Comparison of ENCODE assay signal across 8 mouse cellular contexts in genomic region chr9:96888742-96889344, GRCm38 (mm10). TPM values are rescaled to one million over a fixed set of nuclear protein-coding genes. Genes with fewer than 3 reads are reported as not detected.
DNase-seq lines count a peak whose midpoint lies in the region; ATAC-seq and TF ChIP-seq lines count a peak whose summit lies in the region.

No protein-coding gene starts in this region.

- WGBS in lung, adult 2 months = 2% methylated on average over 37 of the region's 37 CpGs
- WGBS in forebrain, embryonic 14.5 days = under 1% methylated on average over 37 of the region's 37 CpGs
- under 1% methylated on average over 36 of the region's 37 CpGs for WGBS in intestine, postnatal 0 days
- WGBS in lung, embryonic 15.5 days = 1% methylated on average over 37 of the region's 37 CpGs

- peak overlapping the region; percentile 53 for H3K27ac ChIP-seq in forebrain, embryonic 14.5 days (ENCODE audit: low read depth, low read length)
- H3K27ac ChIP-seq in intestine, postnatal 0 days (ENCODE audit: low read depth, low read length) = peak overlapping the region; percentile 80
- no peak overlapping the region for H3K27ac ChIP-seq in lung, embryonic 15.5 days

- H3K36me3 ChIP-seq in forebrain, embryonic 14.5 days (ENCODE audit: control insufficient read depth, insufficient read depth, low read length) = no peaks in the 10 kb centered on the region
- H3K36me3 ChIP-seq in intestine, postnatal 0 days (ENCODE audit: control insufficient read depth, insufficient read depth) = no peaks in the 10 kb centered on the region
- no peaks in the 10 kb centered on the region for H3K36me3 ChIP-seq in lung, embryonic 15.5 days

- peak; percentile 38 for ATAC-seq in forebrain, embryonic 14.5 days
- ATAC-seq in intestine, postnatal 0 days = peak; percentile 18; the same call in 1 of the 2 replicates
- ATAC-seq in lung, embryonic 15.5 days (ENCODE audit: borderline replicate concordance, extremely low read depth, low FRiP score, low TSS enrichment) = peak; percentile 41

- peak overlapping the region; percentile 93 for H3K4me2 ChIP-seq in forebrain, embryonic 14.5 days (ENCODE audit: low read length)
- peak overlapping the region; percentile 94 for H3K4me2 ChIP-seq in intestine, postnatal 0 days (replicated peaks; ENCODE audit: low read depth)
- peak overlapping the region; percentile 88 for H3K4me2 ChIP-seq in lung, embryonic 15.5 days

- no peak for TF ChIP-seq POLR2A in lung, adult 2 months (IDR thresholded peaks at IDR 0.05; ENCODE audit: borderline replicate concordance, extremely low read depth, low read depth, low read length)

- no peaks in the 10 kb centered on the region; the same call in 1 of the 2 replicates for H3K27me3 ChIP-seq in forebrain, embryonic 14.5 days (replicated peaks; ENCODE audit: control insufficient read depth, insufficient read depth, low read length)
- no peaks in the 10 kb centered on the region for H3K27me3 ChIP-seq in intestine, postnatal 0 days (replicated peaks; ENCODE audit: control insufficient read depth, insufficient read depth, low read length)
- peaks cover 42% of the 10 kb centered on the region for H3K27me3 ChIP-seq in lung, embryonic 15.5 days

- TF ChIP-seq CTCF in lung, adult 2 months (IDR thresholded peaks at IDR 0.05; ENCODE audit: insufficient read depth, low read length) = no peak
- no peak for TF ChIP-seq CTCF in intestine, postnatal 0 days (IDR thresholded peaks at IDR 0.05; ENCODE audit: low read depth)

- H3K4me1 ChIP-seq in lung, adult 2 months (ENCODE audit: control insufficient read depth, insufficient read depth, low read length) = no peaks in the 10 kb centered on the region; the same call in 1 of the 2 replicates
- peaks cover 38% of the 10 kb centered on the region for H3K4me1 ChIP-seq in forebrain, embryonic 14.5 days (ENCODE audit: control insufficient read depth, insufficient read depth, low read length)
- H3K4me1 ChIP-seq in intestine, postnatal 0 days (replicated peaks; ENCODE audit: control insufficient read depth, insufficient read depth, low read length) = peaks cover 12% of the 10 kb centered on the region; the same call in 1 of the 2 replicates
- 0 out of 2 replicates have a peak, but pooled peaks cover 7% of the 10 kb centered on the region for H3K4me1 ChIP-seq in lung, embryonic 15.5 days

- peak overlapping the region; percentile 67 for H3K4me3 ChIP-seq in lung, adult 2 months (replicated peaks; ENCODE audit: extremely low read depth, low read depth, low read length)
- H3K4me3 ChIP-seq in forebrain, embryonic 14.5 days (ENCODE audit: low read depth, low read length) = peak overlapping the region; percentile 64
- H3K4me3 ChIP-seq in intestine, postnatal 0 days (ENCODE audit: low read depth, low read length) = peak overlapping the region; percentile 74
- H3K4me3 ChIP-seq in lung, embryonic 15.5 days = peak overlapping the region; percentile 57

- peak; percentile 56 for DNase-seq in lung, adult 2 months
- DNase-seq in lung, postnatal 36 days = no peak
- peak; percentile 61 for DNase-seq in brain, adult 2 months (ENCODE audit: low read depth, low spot score)
- DNase-seq in forebrain, embryonic 14.5 days (ENCODE audit: low spot score) = peak; percentile 55
- DNase-seq in right cerebral cortex, adult 18-20 months = peak; percentile 46
- DNase-seq in gastrocnemius, postnatal 4 days (ENCODE audit: low spot score in 2 of 2) = no peak

- no peaks in the 10 kb centered on the region; the same call in 1 of the 2 replicates for H3K9me3 ChIP-seq in forebrain, embryonic 14.5 days (replicated peaks; ENCODE audit: control insufficient read depth, low read length)
- H3K9me3 ChIP-seq in intestine, postnatal 0 days (ENCODE audit: control insufficient read depth) = no peaks in the 10 kb centered on the region
- H3K9me3 ChIP-seq in lung, embryonic 15.5 days = no peaks in the 10 kb centered on the region

- H3K9ac ChIP-seq in forebrain, embryonic 14.5 days (ENCODE audit: low read length) = peak overlapping the region; percentile 82
- H3K9ac ChIP-seq in intestine, postnatal 0 days (ENCODE audit: low read depth, low read length) = peak overlapping the region; percentile 84
- peak overlapping the region; percentile 59 for H3K9ac ChIP-seq in lung, embryonic 15.5 days

RNA-seq across cellular contexts. Expression of gene Pxylp1, which starts 3.6 kb away (rescaled TPM):
- 7.2 and 8.6 TPM in 2 replicates for polyA plus RNA-seq in lung, adult 2 months (2012; rRNA removed)
- polyA plus RNA-seq in forebrain, embryonic 14.5 days (2014; fragmentation: Nextera tagmentation; extraction: Ambion mirVana) = 36.7 and 45.4 TPM in 2 replicates
- polyA plus RNA-seq in intestine, postnatal 0 days (2015; fragmentation: Nextera tagmentation; extraction: Ambion mirVana) = 22.7 and 24.1 TPM in 2 replicates
- 15.0 and 16.2 TPM in 2 replicates for polyA plus RNA-seq in lung, embryonic 15.5 days (2015; fragmentation: Nextera tagmentation; extraction: Ambion mirVana)
- 1 to 10 TPM; 7.4 to 7.6 TPM for total RNA-seq in gastrocnemius, postnatal 4 days (2021)

Comparison
In these comparisons a context has a peak if more than half of its experiments do, and no peak if none do; other contexts are left out.
1. DNase-seq: peak in lung, adult 2 months (single experiment), brain, adult 2 months (single experiment), forebrain, embryonic 14.5 days (single experiment) and right cerebral cortex, adult 18-20 months (single experiment); none in lung, postnatal 36 days (single experiment) and gastrocnemius, postnatal 4 days (0 of 2).
2. Peak in every context shown above with its lines, with median percentiles within 50 percentile points of each other: H3K4me3 ChIP-seq, ATAC-seq, H3K4me2 ChIP-seq and H3K9ac ChIP-seq.